Mouse (Mus musculus): Measurements from ENCODE around the gene Gnb1l. TPM values are rescaled to one million over a fixed set of nuclear protein-coding genes. Genes with fewer than 3 reads are reported as not detected.

Gene Gnb1l
- polyA plus RNA-seq, 1 experiment from 2014 or later: 15.7 TPM

DNA sequence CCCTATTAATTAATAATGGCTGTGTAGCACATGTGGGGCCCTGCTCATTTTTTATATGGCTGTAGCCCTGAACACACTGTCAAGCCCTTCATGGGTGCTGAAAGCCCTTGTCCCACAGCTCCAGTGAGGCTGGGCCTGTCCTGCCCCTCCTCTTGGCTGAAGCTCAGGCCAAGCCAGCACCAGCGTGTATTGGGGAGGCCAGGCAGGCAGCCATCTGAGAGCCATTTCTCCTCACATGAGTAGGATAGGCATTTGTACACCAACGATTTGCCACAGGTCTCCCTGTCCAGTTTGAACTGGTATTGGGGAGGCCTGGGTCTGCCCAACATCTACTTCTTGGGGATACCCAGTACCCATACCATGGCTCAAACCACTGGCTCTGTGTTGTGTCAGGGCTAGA is 24.5 kb upstream of the Gnb1l start:
- 89% methylated on average over 2 of the region's 2 CpGs for WGBS
- no peaks in the 10 kb centered on the region for H3K4me1 ChIP-seq (ENCODE audit: control insufficient read depth, insufficient read depth, low read length)
- no peak overlapping the region for H3K4me3 ChIP-seq (ENCODE audit: low read depth, low read length)
- no peak for ATAC-seq (ENCODE audit: low read depth)
- H3K9ac ChIP-seq (replicated peaks; ENCODE audit: low read depth, low read length): no peak overlapping the region
- H3K9me3 ChIP-seq (ENCODE audit: control insufficient read depth, low read length): no peaks in the 10 kb centered on the region
- H3K4me2 ChIP-seq (ENCODE audit: low read depth, low read length): no peak overlapping the region
- H3K27ac ChIP-seq (ENCODE audit: low read depth, low read length): no peak overlapping the region
- peaks cover under 1% of the 10 kb centered on the region; the same call in 1 of the 2 replicates for H3K36me3 ChIP-seq (ENCODE audit: control insufficient read depth, insufficient read depth, low read length)
- H3K27me3 ChIP-seq (ENCODE audit: control insufficient read depth, insufficient read depth, low read length): no peaks in the 10 kb centered on the region

DNA sequence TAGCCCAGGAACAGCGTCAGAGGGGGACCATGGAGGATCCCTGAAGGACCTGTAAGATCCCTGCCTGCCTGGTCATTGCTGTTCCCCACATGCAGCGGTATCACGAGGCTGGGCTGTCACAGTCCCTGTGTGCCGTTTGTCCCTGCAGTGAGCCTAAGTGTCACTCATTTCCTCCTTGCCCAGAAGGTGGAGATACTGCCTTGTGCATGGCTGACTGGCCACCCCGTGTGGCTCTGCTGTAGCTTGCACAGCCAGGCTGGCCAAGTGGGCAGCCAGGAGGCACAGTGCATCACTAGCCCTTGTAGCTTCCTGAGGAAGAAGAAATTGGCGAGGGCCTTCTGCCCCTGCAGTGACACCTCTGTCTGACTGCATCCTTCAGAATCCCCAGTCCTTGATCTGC is 20.5 kb upstream of the Gnb1l start:
- Histone ChIP-seq H3K9ac (replicated peaks; ENCODE audit: low read depth, low read length) (no peak overlapping the region), H3K9me3 (ENCODE audit: control insufficient read depth, low read length) (no peaks in the 10 kb centered on the region), H3K36me3 (ENCODE audit: control insufficient read depth, insufficient read depth, low read length) (no peaks in the 10 kb centered on the region), H3K4me2 (ENCODE audit: low read depth, low read length) (no peak overlapping the region), H3K4me3 (ENCODE audit: low read depth, low read length) (no peak overlapping the region), H3K27me3 (ENCODE audit: control insufficient read depth, insufficient read depth, low read length) (no peaks in the 10 kb centered on the region), H3K4me1 (ENCODE audit: control insufficient read depth, insufficient read depth, low read length) (no peaks in the 10 kb centered on the region), H3K27ac (ENCODE audit: low read depth, low read length) (no peak overlapping the region)
- no peak for ATAC-seq (ENCODE audit: low read depth)
- WGBS: 78% methylated on average over 6 of the region's 6 CpGs

DNA sequence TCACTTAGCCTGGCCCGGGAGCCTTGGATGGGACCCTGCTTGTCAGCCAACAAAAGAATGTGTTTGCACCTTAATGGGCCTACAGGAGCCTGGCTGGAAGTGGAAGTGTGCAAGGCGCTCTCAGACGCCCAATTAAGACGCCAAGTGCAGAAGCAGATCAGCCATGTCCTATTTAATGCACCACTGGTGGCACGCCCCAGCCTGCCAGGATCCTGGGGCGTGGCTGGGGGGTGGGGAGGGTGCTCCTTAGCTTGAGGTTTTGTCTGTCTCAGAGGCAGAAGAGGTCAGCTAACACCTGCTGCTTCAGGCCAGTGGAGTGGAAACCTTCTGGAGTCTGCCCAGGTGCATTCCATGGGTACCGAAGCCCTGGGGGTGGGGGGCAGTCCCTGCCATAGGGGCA is 18.8 kb upstream of the Gnb1l start:
- Histone ChIP-seq H3K9me3 (ENCODE audit: control insufficient read depth, low read length) (no peaks in the 10 kb centered on the region), H3K4me2 (ENCODE audit: low read depth, low read length) (no peak overlapping the region), H3K4me1 (ENCODE audit: control insufficient read depth, insufficient read depth, low read length) (no peaks in the 10 kb centered on the region), H3K4me3 (ENCODE audit: low read depth, low read length) (no peak overlapping the region), H3K27me3 (ENCODE audit: control insufficient read depth, insufficient read depth, low read length) (no peaks in the 10 kb centered on the region), H3K27ac (ENCODE audit: low read depth, low read length) (no peak overlapping the region), H3K36me3 (ENCODE audit: control insufficient read depth, insufficient read depth, low read length) (no peaks in the 10 kb centered on the region), H3K9ac (replicated peaks; ENCODE audit: low read depth, low read length) (no peak overlapping the region)
- ATAC-seq (ENCODE audit: low read depth): no peak
- WGBS: 50% methylated on average over 7 of the region's 7 CpGs

DNA sequence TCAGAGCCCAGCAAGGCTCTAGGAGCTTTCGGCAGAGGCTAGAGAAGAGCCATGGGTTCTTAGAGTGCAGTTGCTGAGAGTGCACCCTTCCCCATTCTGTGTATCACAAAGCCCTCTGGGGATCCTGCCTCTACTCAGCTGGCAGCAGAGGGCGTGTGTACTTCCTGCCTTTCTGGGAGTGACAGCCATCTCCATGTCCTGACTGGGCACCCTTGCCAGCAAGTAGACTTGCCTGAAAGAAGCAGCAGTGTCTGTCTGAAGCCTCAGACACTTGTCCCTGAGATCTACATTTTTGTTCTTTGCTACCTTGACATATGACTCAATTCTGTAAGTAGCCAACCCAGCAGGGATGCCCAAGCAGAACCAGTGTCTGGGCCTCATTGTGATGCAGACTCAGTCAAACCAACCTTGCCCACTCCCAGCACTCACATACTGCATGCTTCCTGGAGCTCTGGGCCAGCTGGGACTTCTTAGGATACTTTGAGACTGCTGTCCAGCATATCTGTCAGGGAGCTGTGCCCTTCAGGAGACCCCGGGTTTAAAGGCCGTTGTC is 17.5 kb upstream of the Gnb1l start:
- no peak overlapping the region for H3K27ac ChIP-seq (ENCODE audit: low read depth, low read length)
- H3K4me3 ChIP-seq (ENCODE audit: low read depth, low read length): no peak overlapping the region
- no peaks in the 10 kb centered on the region for H3K27me3 ChIP-seq (ENCODE audit: control insufficient read depth, insufficient read depth, low read length)
- no peak overlapping the region for H3K9ac ChIP-seq (replicated peaks; ENCODE audit: low read depth, low read length)
- 70% methylated on average over 4 of the region's 4 CpGs for WGBS
- no peaks in the 10 kb centered on the region for H3K9me3 ChIP-seq (ENCODE audit: control insufficient read depth, low read length)
- no peaks in the 10 kb centered on the region for H3K4me1 ChIP-seq (ENCODE audit: control insufficient read depth, insufficient read depth, low read length)
- no peaks in the 10 kb centered on the region for H3K36me3 ChIP-seq (ENCODE audit: control insufficient read depth, insufficient read depth, low read length)
- ATAC-seq (ENCODE audit: low read depth): no peak
- no peak overlapping the region for H3K4me2 ChIP-seq (ENCODE audit: low read depth, low read length)

DNA sequence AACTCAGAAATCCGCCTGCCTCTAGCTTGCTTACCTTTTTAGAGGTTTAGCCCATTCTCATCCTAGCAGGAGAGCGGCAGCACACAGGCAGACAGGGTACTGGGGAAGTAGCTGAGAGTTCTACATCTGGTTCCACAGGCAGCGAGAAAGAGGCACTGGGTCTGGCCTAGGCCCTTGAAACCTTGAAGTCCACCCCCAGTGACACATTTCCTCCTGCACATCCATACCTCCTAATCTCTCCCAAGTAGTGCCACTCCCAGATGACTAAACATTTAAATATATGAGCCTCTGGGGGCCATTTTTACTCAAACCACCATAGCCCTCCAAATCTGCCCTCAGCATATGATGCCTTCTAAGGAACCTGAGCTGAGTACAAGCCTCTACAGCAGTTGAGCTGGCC is 16.1 kb upstream of the Gnb1l start:
- 94% methylated on average over 3 of the region's 3 CpGs for WGBS
- Histone ChIP-seq H3K27me3 (ENCODE audit: control insufficient read depth, insufficient read depth, low read length) (no peaks in the 10 kb centered on the region), H3K27ac (ENCODE audit: low read depth, low read length) (no peak overlapping the region), H3K4me1 (ENCODE audit: control insufficient read depth, insufficient read depth, low read length) (no peaks in the 10 kb centered on the region), H3K9me3 (ENCODE audit: control insufficient read depth, low read length) (no peaks in the 10 kb centered on the region), H3K9ac (replicated peaks; ENCODE audit: low read depth, low read length) (no peak overlapping the region), H3K4me3 (ENCODE audit: low read depth, low read length) (no peak overlapping the region), H3K4me2 (ENCODE audit: low read depth, low read length) (no peak overlapping the region), H3K36me3 (ENCODE audit: control insufficient read depth, insufficient read depth, low read length) (no peaks in the 10 kb centered on the region)
- ATAC-seq (ENCODE audit: low read depth): no peak

DNA sequence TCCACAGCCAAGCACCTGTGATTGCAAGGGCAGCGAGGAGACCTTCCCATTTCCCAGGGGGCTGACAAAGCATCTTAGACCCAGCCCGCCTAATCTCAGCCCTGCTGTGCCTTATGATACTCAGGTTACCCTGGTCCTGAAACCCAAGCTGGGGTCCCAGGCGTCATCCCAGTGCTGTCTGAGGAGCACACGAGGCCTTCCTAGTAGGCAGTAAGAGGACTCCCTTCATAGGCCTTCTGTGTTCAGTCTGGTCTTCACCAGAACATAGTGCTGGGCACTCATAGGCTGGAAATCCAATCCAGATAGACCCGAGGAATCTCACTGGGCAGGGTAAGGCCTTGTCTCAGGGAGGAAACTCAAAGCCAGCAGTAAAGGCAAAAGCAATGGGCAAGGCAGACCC is 14.7 kb upstream of the Gnb1l start:
- Histone ChIP-seq H3K27ac (ENCODE audit: low read depth, low read length) (no peak overlapping the region), H3K4me1 (ENCODE audit: control insufficient read depth, insufficient read depth, low read length) (no peaks in the 10 kb centered on the region), H3K4me2 (ENCODE audit: low read depth, low read length) (no peak overlapping the region), H3K4me3 (ENCODE audit: low read depth, low read length) (no peak overlapping the region), H3K9ac (replicated peaks; ENCODE audit: low read depth, low read length) (no peak overlapping the region), H3K36me3 (ENCODE audit: control insufficient read depth, insufficient read depth, low read length) (no peaks in the 10 kb centered on the region), H3K9me3 (ENCODE audit: control insufficient read depth, low read length) (no peaks in the 10 kb centered on the region), H3K27me3 (ENCODE audit: control insufficient read depth, insufficient read depth, low read length) (no peaks in the 10 kb centered on the region)
- WGBS: 64% methylated on average over 5 of the region's 5 CpGs
- no peak for ATAC-seq (ENCODE audit: low read depth)

DNA sequence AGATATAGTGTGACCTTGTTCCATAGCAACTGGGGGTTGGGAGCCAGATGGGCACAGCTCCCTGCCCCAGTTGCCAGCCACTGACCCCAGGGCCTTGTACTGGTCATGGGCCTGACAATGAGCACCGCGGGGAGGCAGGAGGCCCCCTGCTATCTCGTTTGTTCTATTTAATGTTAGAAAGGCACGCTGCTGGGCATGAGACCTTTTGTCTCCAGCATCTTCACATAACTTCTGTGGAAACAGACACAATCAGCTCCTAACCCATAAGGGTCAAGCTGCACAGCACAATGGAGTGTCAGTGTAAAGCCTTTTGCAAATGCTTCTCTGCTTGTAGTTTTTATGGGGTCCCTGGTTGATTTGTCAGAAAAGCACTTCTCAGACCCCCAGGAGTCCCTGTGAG is 14.1 kb upstream of the Gnb1l start:
- Histone ChIP-seq H3K27me3 (ENCODE audit: control insufficient read depth, insufficient read depth, low read length) (no peaks in the 10 kb centered on the region), H3K36me3 (ENCODE audit: control insufficient read depth, insufficient read depth, low read length) (no peaks in the 10 kb centered on the region), H3K27ac (ENCODE audit: low read depth, low read length) (no peak overlapping the region), H3K9me3 (ENCODE audit: control insufficient read depth, low read length) (no peaks in the 10 kb centered on the region), H3K4me2 (ENCODE audit: low read depth, low read length) (no peak overlapping the region), H3K9ac (replicated peaks; ENCODE audit: low read depth, low read length) (no peak overlapping the region), H3K4me3 (ENCODE audit: low read depth, low read length) (no peak overlapping the region), H3K4me1 (ENCODE audit: control insufficient read depth, insufficient read depth, low read length) (no peaks in the 10 kb centered on the region)
- WGBS: 9% methylated on average over 4 of the region's 4 CpGs
- no peak for ATAC-seq (ENCODE audit: low read depth)

DNA sequence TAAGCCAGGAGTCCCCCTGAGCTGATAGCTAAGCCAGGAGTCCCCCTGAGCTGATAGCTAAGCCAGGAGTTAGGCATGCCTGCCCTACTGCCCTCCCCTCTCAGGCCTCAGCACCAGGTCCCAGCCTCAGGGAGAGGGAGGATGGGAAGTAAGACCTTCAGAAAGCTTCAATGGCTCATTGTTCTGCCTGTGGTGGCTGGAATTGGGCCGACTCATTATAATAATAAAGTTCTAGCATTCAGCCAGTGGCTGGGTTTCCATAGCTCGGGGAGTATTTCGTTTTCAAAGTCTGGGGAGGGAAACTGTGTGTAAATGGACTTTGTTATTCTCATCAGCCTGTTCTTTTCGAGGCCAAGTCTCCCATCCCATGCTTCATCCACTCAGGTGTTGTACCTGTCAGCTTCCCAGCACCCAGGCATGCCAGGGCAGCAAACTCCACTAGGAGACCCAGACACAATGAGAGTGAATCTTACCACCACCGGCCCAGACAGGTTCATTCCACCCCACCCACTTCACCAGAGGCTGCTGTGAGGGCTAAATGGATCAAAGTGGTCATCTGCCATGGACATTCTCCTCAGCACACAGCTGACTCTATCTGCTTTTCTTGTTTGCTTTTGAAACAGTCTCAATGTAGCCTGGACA is 13.6 kb upstream of the Gnb1l start:
- H3K4me1 ChIP-seq (ENCODE audit: control insufficient read depth, insufficient read depth, low read length): no peaks in the 10 kb centered on the region
- no peak overlapping the region for H3K27ac ChIP-seq (ENCODE audit: low read depth, low read length)
- WGBS: 21% methylated on average over 5 of the region's 5 CpGs
- H3K4me2 ChIP-seq (ENCODE audit: low read depth, low read length): no peak overlapping the region
- no peaks in the 10 kb centered on the region for H3K9me3 ChIP-seq (ENCODE audit: control insufficient read depth, low read length)
- no peak overlapping the region for H3K4me3 ChIP-seq (ENCODE audit: low read depth, low read length)
- H3K9ac ChIP-seq (replicated peaks; ENCODE audit: low read depth, low read length): no peak overlapping the region
- no peak for ATAC-seq (ENCODE audit: low read depth)
- no peaks in the 10 kb centered on the region for H3K36me3 ChIP-seq (ENCODE audit: control insufficient read depth, insufficient read depth, low read length)
- H3K27me3 ChIP-seq (ENCODE audit: control insufficient read depth, insufficient read depth, low read length): no peaks in the 10 kb centered on the region

DNA sequence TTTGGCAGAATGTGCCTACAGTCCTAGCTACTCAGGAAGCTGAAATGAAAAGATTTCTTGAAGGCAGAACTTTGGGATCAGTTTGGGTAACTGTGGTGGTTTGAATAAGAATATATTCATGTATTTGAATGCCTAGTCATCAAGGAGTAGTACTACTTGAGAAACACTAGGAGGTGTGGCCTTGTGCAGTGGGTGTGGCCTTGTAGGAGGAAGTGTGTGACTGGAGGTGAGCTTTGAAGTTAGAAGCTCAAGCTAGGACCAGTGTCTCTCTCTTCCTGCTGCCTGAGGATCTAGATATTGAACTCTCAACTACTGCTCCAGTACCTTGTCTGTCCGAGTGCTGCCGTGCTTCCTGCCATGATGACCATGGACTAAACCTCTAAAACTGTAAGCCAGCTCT is 12.4 kb upstream of the Gnb1l start:
- no peaks in the 10 kb centered on the region for H3K36me3 ChIP-seq (ENCODE audit: control insufficient read depth, insufficient read depth, low read length)
- H3K9ac ChIP-seq (replicated peaks; ENCODE audit: low read depth, low read length): no peak overlapping the region
- no peak overlapping the region for H3K4me2 ChIP-seq (ENCODE audit: low read depth, low read length)
- no peaks in the 10 kb centered on the region for H3K9me3 ChIP-seq (ENCODE audit: control insufficient read depth, low read length)
- no peaks in the 10 kb centered on the region for H3K27me3 ChIP-seq (ENCODE audit: control insufficient read depth, insufficient read depth, low read length)
- no peaks in the 10 kb centered on the region for H3K4me1 ChIP-seq (ENCODE audit: control insufficient read depth, insufficient read depth, low read length)
- 100% methylated on average over 2 of the region's 2 CpGs for WGBS
- no peak for ATAC-seq (ENCODE audit: low read depth)
- no peak overlapping the region for H3K27ac ChIP-seq (ENCODE audit: low read depth, low read length)
- H3K4me3 ChIP-seq (ENCODE audit: low read depth, low read length): no peak overlapping the region

All from neural tube, embryonic 14.5 days (tissue).